In the genomic region with DNA sequence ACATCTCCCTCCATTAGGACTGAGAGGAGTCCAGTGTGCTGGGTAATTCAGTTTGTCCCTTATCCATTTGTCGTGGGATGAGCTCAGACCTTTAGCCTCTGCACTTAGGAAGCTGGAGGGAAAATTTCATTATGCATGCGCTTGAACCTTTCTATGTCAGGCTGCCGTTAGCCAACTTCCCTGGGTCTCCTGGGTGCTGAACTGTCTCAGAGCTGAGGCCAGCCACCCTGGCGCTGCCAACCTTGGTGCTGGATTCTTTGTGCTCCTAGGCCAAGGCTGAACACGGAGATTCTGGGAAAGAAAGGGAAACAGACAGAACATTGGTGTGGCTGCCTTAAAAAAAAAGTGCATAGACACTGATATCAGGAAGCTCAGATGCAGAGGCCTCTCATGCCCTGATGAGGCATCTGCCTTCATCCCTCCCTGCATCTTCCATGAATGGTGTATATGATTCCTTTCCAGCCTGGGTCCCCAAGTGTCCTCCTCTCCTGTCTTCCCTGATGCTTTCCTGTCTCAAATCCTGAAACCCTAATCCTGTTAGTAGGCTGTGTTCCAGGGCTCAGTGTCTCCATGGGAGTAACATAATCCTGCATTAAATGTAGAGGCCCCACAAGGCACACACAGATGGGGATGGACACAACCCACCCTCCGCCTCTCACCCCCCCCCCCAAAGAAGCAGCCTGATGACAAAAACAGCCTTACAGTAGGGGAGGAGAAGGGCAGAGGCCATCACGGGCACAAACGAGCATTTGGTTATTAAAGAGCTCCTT, we compare ENCODE assay signal across 23 mouse cellular contexts. TPM values are rescaled to one million over a fixed set of nuclear protein-coding genes. Genes with fewer than 3 reads are reported as not detected.
A peak's percentile ranks its signal among the peaks of the same experiment; 100 is the strongest.
DNase-seq lines count a peak whose midpoint lies in the region; ATAC-seq and TF ChIP-seq lines count a peak whose summit lies in the region.
"Had no signal": no experiment of that assay in that cellular context is flagged by ENCODE, and none has a peak within 500 bp of the region (broad histone marks: within the 10 kb centered on the region; RNA-seq: fewer than 3 reads in every experiment).

No protein-coding gene starts in this region.

- H3K4me2 ChIP-seq in kidney, embryonic 16.5 days (replicated peaks; ENCODE audit: low read depth, low read length), result no peak overlapping the region
- no peak overlapping the region for H3K4me2 ChIP-seq in hindbrain, postnatal 0 days (ENCODE audit: low read depth, low read length)
- H3K4me2 ChIP-seq: forebrain, embryonic 12.5 days; liver, embryonic 11.5 days had no signal

- peaks cover 23% of the 10 kb centered on the region for H3K4me1 ChIP-seq in kidney, embryonic 16.5 days (ENCODE audit: insufficient read depth, low read length)
- 0 out of 2 replicates have a peak, but pooled peaks cover 5% of the 10 kb centered on the region for H3K4me1 ChIP-seq in hindbrain, postnatal 0 days (ENCODE audit: insufficient read depth, low read length)

- ATAC-seq in kidney, embryonic 16.5 days (ENCODE audit: low FRiP score, low TSS enrichment), result 0 out of 2 replicates have a peak, but pooled peaks have one; percentile 21
- ATAC-seq in hindbrain, postnatal 0 days, result no peak
- ATAC-seq: activated CD4-positive, CD25-positive, alpha-beta regulatory T cell, adult 4 months; CD4-positive, CD25-positive, alpha-beta regulatory T cell, adult 4 months; intestine, embryonic 16.5 days had no signal

- TF ChIP-seq CTCF in hindbrain, postnatal 0 days (IDR thresholded peaks at IDR 0.05; ENCODE audit: low read depth), result no peak

- peak; percentile 64 for DNase-seq in adrenal gland, postnatal 10 days
- DNase-seq in adrenal gland, adult 8-10 months, result no peak
- no peak for DNase-seq in kidney, postnatal 14 days
- DNase-seq in adrenal gland, postnatal 36 days, result peak; percentile 35 to 62
- no peak for DNase-seq in hindbrain, postnatal 0 days (ENCODE audit: low spot score)
- DNase-seq in gastrocnemius, postnatal 10 days, result no peak
- DNase-seq in gastrocnemius, postnatal 14 days, result no peak
- DNase-seq: cerebellum, adult 11-12 months; cerebellum, postnatal 14 days; layer of hippocampus, adult 9-11 months; lung, adult 18-20 months; lung, postnatal 14 days had no signal

- 58% methylated on average over 8 of the region's 8 CpGs for WGBS in kidney, embryonic 16.5 days
- 50% methylated on average over 8 of the region's 8 CpGs for WGBS in hindbrain, postnatal 0 days

- 0 out of 2 replicates have a peak, but pooled peaks cover 4% of the 10 kb centered on the region for H3K27me3 ChIP-seq in kidney, embryonic 16.5 days (ENCODE audit: insufficient read depth, low read length)
- no peaks in the 10 kb centered on the region for H3K27me3 ChIP-seq in hindbrain, postnatal 0 days (ENCODE audit: insufficient read depth, low read length)
- H3K27me3 ChIP-seq: forebrain, embryonic 12.5 days; megakaryocyte, embryonic 14.5 days had no signal

- H3K36me3 ChIP-seq in kidney, embryonic 16.5 days (ENCODE audit: insufficient read depth, low read length), result no peaks in the 10 kb centered on the region
- H3K36me3 ChIP-seq in hindbrain, postnatal 0 days (ENCODE audit: insufficient read depth, low read length), result no peaks in the 10 kb centered on the region

- intact Hi-C loops in gastrocnemius, postnatal 14 days (cut with DNase I; ENCODE audit: low total_unique reads), result no loop called here

- no peak overlapping the region for H3K27ac ChIP-seq in kidney, embryonic 16.5 days (ENCODE audit: low read length)
- H3K27ac ChIP-seq in hindbrain, postnatal 0 days, result 0 out of 2 replicates have a peak overlapping the region, but pooled peaks have one; percentile 32
- H3K27ac ChIP-seq: forebrain, embryonic 12.5 days; kidney, postnatal 0 days; left cerebral cortex, adult 2 months; stomach, postnatal 0 days had no signal

- no peak overlapping the region for H3K9ac ChIP-seq in kidney, embryonic 16.5 days (replicated peaks; ENCODE audit: low read length)
- H3K9ac ChIP-seq in hindbrain, postnatal 0 days (replicated peaks; ENCODE audit: low read length), result no peak overlapping the region
- H3K9ac ChIP-seq: forebrain, embryonic 12.5 days had no signal

- H3K9me3 ChIP-seq in kidney, embryonic 16.5 days (ENCODE audit: low read length), result no peaks in the 10 kb centered on the region
- H3K9me3 ChIP-seq in hindbrain, postnatal 0 days (ENCODE audit: low read length), result no peaks in the 10 kb centered on the region
- H3K9me3 ChIP-seq: forebrain, embryonic 12.5 days; megakaryocyte, embryonic 14.5 days had no signal

- no peak overlapping the region for H3K4me3 ChIP-seq in kidney, embryonic 16.5 days (ENCODE audit: low read length)
- no peak overlapping the region for H3K4me3 ChIP-seq in hindbrain, postnatal 0 days (ENCODE audit: low read length)
- H3K4me3 ChIP-seq: forebrain, embryonic 12.5 days; left cerebral cortex, adult 2 months; megakaryocyte, embryonic 14.5 days; myocyte had no signal

RNA-seq across cellular contexts. Expression of a gene that starts 51.2 kb away (rescaled TPM):
- total RNA-seq in adrenal gland, postnatal 10 days (2021), result 10 to 100 TPM; 43.2 to 58.5 TPM
- total RNA-seq in adrenal gland, adult 8-10 months (2022), result 10 to 100 TPM; 38.0 to 54.0 (median 45.8) TPM
- polyA plus RNA-seq in kidney, embryonic 16.5 days (2015; fragmentation: Nextera tagmentation; extraction: Ambion mirVana), result 10.2 and 11.2 TPM in 2 replicates
- 10 to 100 TPM; 36.7 to 37.9 TPM for total RNA-seq in adrenal gland, postnatal 36 days (2021)
- total RNA-seq in hindbrain, postnatal 0 days (2014; rRNA removed), result 48.7 and 53.8 TPM in 2 replicates
- 15.6 and 17.4 TPM in 2 replicates for polyA plus RNA-seq in hindbrain, postnatal 0 days (2015; fragmentation: Nextera tagmentation; extraction: Ambion mirVana)
- 10 to 100 TPM; 16.1 to 30.9 TPM for total RNA-seq in gastrocnemius, postnatal 10 days (2021)
- 10 to 100 TPM; 13.3 to 14.2 TPM for total RNA-seq in gastrocnemius, postnatal 14 days (2021)

Comparison
In these comparisons a context has a peak if more than half of its experiments do, and no peak if none do; other contexts are left out.
1. DNase-seq: peak in adrenal gland, postnatal 10 days (single experiment) and adrenal gland, postnatal 36 days (2 of 2); none in adrenal gland, adult 8-10 months (single experiment), kidney, postnatal 14 days (single experiment), hindbrain, postnatal 0 days (single experiment), gastrocnemius, postnatal 10 days (single experiment) and gastrocnemius, postnatal 14 days (single experiment).